Mouse (Mus musculus) stomach, postnatal 0 days (tissue): ENCODE data around the gene Themis.

Source experiments
- CTCF ChIP-seq: IDR thresholded peaks from 2 replicates; pipeline ENCODE4 v1.5.1; 2016; ENCODE audit warnings: antibody characterized with exemption, low read depth, mild to moderate bottlenecking, moderate library complexity
- EP300 ChIP-seq: optimal IDR thresholded peaks from 2 replicates; pipeline ENCODE3; 2016; ENCODE audit warnings: antibody characterized with exemption

DNA sequence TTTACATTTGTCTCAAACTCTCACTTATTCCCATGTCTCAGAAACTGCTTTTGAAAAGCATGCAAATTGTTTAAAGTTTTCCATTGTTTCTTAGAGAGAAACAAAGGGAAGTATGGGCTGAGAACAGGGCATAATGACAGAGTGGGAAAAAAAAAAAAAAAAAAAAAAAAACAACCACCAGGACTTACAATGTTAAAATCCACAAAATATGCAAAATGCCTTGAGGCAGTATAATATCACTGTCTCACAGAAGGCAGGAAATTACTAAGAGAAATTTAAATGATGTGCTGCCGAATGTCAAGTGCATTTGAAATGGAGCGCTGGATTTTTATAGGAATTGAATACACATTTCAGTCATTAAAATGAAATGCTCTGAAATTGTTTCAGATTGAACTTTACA lies 26.3 kb upstream of the Themis start:
- TF ChIP-seq CTCF (no peak), EP300 (no peak)
